Mouse (Mus musculus) frontal cortex, postnatal 10 days (tissue): ENCODE measurements around the gene Olfr994.

ENCODE experiments used
- DNase-seq, 2 experiments: peaks; one replicate each; pipeline ENCODE4 v3.0.0; 2022; ENCODE audit warnings: low spot score in 2 of 2, mixed read lengths in 1 of 2

Gene Olfr994

GRCm38 (mm10) chr2:85436351-85436750 lies at the start of gene Olfr994:
Gene Olfr994, minus strand, starts transcription at chr2:85436451.
- DNase-seq: no peak

- no peak for DNase-seq
These were observed 30.6 kb upstream of the Olfr994 start for GRCm38 (mm10) chr2:85466801-85467325.

GRCm38 (mm10) chr2:85443539-85443938 lies 7.3 kb upstream of the Olfr994 start, which contains the start of gene Olfr995:
Gene Olfr995, minus strand, starts transcription at chr2:85443639.
- DNase-seq: no peak

- DNase-seq: no peak
These were observed 6.3 kb upstream of the Olfr994 start for GRCm38 (mm10) chr2:85442546-85442945.

- no peak for DNase-seq
These were observed 10.4 kb downstream of the Olfr994 start for GRCm38 (mm10) chr2:85425893-85426292.

- no peak for DNase-seq
These were observed 21.5 kb downstream of the Olfr994 start, which contains the start of gene Olfr993 for GRCm38 (mm10) chr2:85414777-85415176. Gene Olfr993, minus strand, starts transcription at chr2:85414877.

- DNase-seq: no peak
These were observed 26.9 kb downstream of the Olfr994 start, which contains the start of gene Olfr992 for GRCm38 (mm10) chr2:85409369-85409768. Gene Olfr992, minus strand, starts transcription at chr2:85409469.
